Mouse (Mus musculus): ENCODE measurements around the gene Pde4b.

Pde4b gene

DNA sequence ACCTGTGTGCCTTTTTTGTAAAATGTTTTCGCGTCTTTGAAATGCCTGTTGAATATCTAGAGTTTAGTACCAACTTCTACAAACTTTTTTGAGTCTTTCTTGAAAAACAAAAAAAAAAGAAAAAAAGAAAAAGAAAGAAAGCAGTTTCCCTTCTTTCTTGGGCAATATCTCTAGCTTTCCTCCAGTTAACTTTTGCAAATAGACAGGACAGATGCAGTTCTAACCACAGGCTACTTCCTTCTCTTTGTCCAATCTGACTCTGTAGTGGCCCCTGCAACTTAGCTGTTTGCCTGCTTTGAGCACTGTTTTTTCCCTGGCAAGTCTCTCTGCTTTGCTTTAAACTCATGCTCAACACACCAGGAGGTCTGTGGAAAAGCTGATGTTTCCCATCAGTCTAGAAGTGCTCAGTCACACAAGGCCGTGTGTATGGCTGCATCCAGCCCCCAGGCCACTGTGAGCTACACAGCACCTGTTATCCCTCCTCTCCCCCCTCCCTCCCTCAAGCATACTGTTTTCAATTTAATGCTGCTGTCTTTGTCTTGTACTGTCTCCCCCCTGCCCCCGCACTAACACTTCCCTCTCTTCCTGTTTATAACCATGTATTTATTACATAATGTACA lies 518.5 kb downstream of the Pde4b start:
- DNase-seq (ENCODE audit: low spot score in 2 of 2) = no peak

DNA sequence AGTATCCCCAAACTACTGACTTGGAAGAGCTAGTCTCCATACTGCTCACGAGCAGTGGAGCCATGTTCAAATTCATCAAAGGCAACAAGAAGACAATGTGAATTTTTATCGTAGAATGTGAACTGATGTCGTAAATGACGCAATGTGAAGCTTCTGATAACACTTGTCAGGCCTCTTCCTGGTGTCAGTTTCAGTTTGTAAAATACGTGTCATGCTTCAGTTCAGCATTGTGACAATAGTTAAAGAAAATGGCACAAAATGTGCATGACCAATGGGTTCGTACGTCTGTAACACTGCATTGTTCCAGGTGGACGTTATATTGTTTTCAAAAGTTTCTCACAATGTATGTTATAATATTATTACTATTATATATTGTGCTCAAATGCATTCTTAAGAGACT lies 519.5 kb downstream of the Pde4b start:
- DNase-seq (ENCODE audit: low spot score in 2 of 2) = no peak

GRCm38 (mm10) chr4:102607744-102608416 lies 520.5 kb downstream of the Pde4b start:
- DNase-seq (ENCODE audit: low spot score in 2 of 2) = peak in 1 of 2 experiments; percentile 61

DNA sequence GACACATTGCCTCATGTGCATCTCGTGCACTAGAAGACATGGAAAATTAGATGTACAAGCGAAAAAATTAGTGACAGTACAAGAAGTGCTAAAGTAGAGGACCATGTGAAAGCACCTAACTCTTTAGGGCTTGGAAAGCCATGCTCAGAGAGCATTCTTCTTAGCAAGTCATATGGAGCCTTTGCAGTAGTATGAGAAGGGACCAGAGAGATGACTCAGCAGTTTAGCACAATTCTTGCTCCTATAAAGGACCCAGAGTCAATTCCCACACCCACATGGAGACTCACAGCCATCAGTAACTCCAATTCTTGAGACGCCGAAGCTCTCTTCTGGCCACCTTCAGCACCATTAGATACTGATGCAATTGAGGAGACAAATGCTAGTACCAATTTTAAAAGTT lies 525.3 kb downstream of the Pde4b start:
- no peak for DNase-seq (ENCODE audit: low spot score in 2 of 2)

DNA sequence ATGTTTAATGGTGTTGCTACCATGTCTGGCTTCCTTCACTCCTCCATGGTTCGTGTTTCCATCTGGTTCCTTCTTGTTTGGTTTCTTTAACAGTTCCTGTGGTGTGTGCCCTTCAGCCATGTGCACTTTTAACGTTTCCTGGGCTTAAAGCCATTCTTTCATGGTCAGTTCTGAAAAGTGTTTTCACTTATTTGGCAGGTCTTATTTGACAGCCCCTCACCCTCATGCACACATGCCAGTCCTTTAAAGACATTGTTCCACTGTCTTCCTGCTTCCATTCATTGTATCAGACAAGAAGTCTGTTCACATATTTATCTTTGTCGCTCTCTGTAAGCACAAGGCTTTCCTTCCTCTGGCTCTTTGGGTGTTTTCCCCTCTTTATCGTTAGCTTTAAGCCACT lies 530.4 kb downstream of the Pde4b start:
- no peak for DNase-seq (ENCODE audit: low spot score in 2 of 2)

DNA sequence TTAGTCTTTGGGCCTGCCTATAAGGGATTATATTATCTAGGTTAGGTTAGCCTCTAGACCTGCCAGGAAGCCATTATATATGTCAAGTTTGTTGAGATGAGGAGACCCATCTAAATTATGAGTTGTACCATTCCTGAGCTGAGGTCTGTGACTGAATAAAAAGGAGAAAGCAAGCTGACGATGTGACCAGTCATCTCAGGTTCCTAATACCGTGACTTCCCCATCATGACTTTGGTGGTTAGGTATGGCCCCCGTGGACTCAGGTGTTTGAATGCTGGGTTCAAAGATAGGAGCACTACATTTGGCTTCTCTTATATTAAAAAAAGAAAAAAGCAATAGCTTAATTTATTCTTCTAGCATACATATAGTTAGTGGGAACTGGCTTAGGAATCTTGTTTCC lies 531.3 kb downstream of the Pde4b start:
- DNase-seq (ENCODE audit: low spot score in 2 of 2) = no peak

DNA sequence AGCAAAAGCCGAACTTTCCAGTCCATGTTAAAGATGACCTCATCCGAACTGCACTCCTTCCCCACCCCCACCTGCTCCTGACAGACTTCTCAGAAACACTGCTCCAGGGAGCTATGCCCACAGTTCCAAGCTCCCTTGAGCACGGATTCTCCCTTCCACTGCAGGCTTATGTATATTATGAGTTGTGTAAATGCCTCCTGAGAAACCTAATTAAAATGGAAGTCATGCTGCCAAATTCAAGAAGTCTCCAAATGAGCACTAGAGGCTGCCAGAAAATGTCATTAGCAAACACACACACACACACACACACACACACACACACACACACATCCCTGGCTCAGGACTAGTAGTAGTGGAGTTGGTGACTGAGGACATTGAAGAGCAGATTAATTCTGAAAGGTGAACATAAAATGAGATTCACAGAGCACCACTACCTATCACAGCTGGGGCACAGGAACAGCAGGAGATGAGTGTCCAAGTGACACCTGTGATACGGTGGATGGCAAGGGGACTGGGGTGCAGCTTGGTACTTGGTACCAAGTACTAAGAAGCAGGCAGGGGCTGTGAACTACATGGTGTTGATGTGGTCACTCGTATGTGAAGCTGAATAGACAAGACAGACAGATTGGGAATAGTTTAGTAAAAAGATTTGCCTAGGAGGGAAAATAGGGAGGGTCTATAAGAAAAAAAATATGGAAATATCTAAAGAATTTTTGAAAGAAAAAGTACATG lies 533.0 kb downstream of the Pde4b start:
- no peak for DNase-seq (ENCODE audit: low spot score in 2 of 2)

GRCm38 (mm10) chr4:102621120-102621519 lies 533.8 kb downstream of the Pde4b start:
- DNase-seq (ENCODE audit: low spot score in 2 of 2) = no peak

- no peak for DNase-seq (ENCODE audit: low spot score in 2 of 2)
Observed at GRCm38 (mm10) chr4:102622977-102623376, 535.6 kb downstream of the Pde4b start.

DNA sequence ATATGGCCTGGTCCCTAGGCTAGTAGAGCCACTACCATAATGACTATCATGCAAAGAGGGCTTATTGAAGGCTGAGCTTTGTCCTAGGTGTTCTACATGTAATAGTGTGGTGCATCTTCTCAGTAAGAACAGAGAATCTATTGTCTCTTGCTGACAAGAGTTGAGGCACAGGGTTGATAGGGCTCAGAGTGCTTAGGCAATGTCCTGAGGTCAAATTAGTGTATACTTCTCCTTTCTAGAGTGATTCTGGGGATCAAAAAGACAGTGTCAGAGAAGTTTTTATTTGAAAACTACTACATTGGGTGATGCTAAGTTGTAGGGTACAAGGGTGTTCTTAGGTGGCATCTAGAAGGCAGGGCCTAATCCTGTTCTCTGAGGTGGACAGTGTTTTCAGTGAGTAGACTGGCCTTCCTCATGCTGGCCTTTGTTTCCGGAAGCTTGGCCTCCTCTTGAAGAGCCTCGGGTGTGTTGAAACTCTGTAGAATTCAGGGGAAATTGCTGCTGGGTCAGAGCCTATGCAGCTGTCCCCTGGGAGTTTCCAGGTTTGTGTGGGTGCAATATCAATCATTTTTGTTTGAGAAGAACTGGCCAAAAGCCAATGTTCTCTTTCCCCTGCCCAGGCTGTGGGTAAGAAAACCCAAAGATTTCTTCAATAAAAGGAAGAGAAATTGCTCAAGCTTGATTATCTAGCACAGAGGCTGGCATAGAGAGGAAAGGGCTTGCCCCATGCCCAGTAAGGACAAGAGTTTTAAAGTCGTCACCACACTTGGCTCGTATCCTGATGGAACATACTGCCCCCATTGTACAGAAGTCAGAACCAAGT lies 536.7 kb downstream of the Pde4b start:
- no peak for DNase-seq (ENCODE audit: low spot score in 2 of 2)

DNA sequence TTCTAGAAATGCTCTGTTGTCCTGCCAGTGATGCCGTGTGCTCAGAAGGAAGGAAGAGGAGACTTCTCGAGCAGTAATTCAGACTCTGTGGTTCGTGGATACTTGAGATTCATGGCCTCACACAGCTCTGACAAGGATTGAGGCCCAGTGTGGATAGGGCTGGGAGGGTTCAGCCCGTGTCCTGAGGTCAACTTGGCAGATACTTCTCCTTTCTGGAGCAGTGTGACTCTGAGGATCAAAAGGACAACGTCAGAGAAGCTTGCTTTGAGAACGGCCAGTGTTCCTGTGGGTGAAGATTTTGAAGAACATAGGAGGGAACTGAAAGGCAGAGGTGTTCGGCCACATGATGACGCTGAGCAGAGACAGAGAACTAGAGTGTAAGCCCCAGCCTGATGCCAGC lies 537.6 kb downstream of the Pde4b start:
- no peak for DNase-seq (ENCODE audit: low spot score in 2 of 2)

- no peak for DNase-seq (ENCODE audit: low spot score in 2 of 2)
Observed at GRCm38 (mm10) chr4:102627799-102628198, 540.5 kb downstream of the Pde4b start.

- no peak for DNase-seq (ENCODE audit: low spot score in 2 of 2)
Observed at GRCm38 (mm10) chr4:102629621-102630020, 542.3 kb downstream of the Pde4b start.

GRCm38 (mm10) chr4:102630261-102630660 lies 542.9 kb downstream of the Pde4b start:
- DNase-seq (ENCODE audit: low spot score in 2 of 2) = no peak

- no peak for DNase-seq (ENCODE audit: low spot score in 2 of 2)
Observed at GRCm38 (mm10) chr4:102631624-102632023, 544.3 kb downstream of the Pde4b start.

GRCm38 (mm10) chr4:102633241-102633640 lies 545.9 kb downstream of the Pde4b start:
- DNase-seq (ENCODE audit: low spot score in 2 of 2) = no peak

GRCm38 (mm10) chr4:102635258-102635657 lies 547.9 kb downstream of the Pde4b start:
- DNase-seq (ENCODE audit: low spot score in 2 of 2) = no peak

GRCm38 (mm10) chr4:102635944-102636343 lies 548.6 kb downstream of the Pde4b start:
- DNase-seq (ENCODE audit: low spot score in 2 of 2) = no peak

- DNase-seq (ENCODE audit: low spot score in 2 of 2) = no peak
Observed at GRCm38 (mm10) chr4:102637348-102637910, 550.1 kb downstream of the Pde4b start.

DNA sequence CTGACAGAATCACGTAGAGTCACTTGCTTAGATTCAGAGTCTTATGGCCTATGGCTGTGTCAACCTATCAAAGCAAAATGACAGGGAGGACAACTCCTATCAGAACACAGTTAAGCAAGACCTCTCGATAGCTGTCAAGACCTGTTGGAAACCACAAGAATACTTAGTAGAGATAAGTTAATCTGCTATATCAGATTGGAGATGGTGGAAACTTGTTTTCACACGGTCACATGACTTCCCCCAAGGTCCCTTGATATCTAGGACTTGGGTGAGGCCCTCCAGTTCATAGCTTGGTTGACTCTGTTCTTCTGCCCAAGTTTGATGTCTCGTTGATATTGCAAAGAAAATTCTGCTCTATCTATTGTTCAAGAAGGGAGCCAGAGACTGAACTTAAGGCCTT lies 553.6 kb downstream of the Pde4b start:
- DNase-seq (ENCODE audit: low spot score in 2 of 2) = no peak

- no peak for DNase-seq (ENCODE audit: low spot score in 2 of 2)
Observed at GRCm38 (mm10) chr4:102644062-102644461, 556.7 kb downstream of the Pde4b start.

DNA sequence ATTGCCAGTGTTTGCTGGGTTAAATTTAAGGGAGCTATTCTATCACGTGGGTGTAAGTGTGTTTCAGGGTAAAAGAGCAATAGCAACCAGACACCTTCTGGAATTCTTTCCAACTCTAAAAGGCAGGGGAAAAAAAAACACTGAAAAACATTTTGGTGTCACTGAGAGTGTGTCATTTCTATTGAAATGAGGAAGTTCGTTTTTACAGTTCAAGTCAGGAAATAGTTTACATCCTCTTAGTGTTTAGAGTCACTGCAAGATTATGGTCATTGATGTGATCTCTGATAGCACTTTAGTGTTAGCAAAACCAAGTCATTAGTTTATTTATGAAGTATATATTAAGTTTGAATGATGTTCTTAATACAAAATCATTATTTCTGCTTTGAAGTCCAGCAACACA lies 559.7 kb downstream of the Pde4b start:
- no peak for DNase-seq (ENCODE audit: low spot score in 2 of 2)
